Mouse (Mus musculus): Measurements from ENCODE around the gene Raf1. TPM values are rescaled to one million over a fixed set of nuclear protein-coding genes. Genes with fewer than 3 reads are reported as not detected.
A peak's percentile ranks its signal among the peaks of the same experiment; 100 is the strongest.
"Not testable (repeated sequence)": the region's sequence is repeated elsewhere in the genome, so short reads cannot be mapped to it uniquely, and the experiment has no call there.

The Raf1 gene
- polyA plus RNA-seq, 1 experiment from 2014 or later: 39.6 TPM

- Histone ChIP-seq H3K36me3 (replicated peaks; ENCODE audit: insufficient read depth, low read length) (no peaks in the 10 kb centered on the region; the same call in 1 of the 2 replicates), H3K4me2 (ENCODE audit: low read depth, low read length) (no peak overlapping the region), H3K9ac (replicated peaks) (no peak overlapping the region), H3K27me3 (ENCODE audit: insufficient read depth, low read length) (no peaks in the 10 kb centered on the region), H3K4me3 (ENCODE audit: low read depth, low read length) (no peak overlapping the region), H3K4me1 (ENCODE audit: insufficient read depth) (peaks cover 65% of the 10 kb centered on the region), H3K27ac (ENCODE audit: low read depth) (peak overlapping the region; percentile 63; the same call in 1 of the 2 replicates), H3K9me3 (ENCODE audit: low read length) (no peaks in the 10 kb centered on the region)
- no peak for DNase-seq
- TF ChIP-seq EP300 (IDR thresholded peaks at IDR 0.05; ENCODE audit: low read depth) (no peak), CTCF (IDR thresholded peaks at IDR 0.05; ENCODE audit: low read depth) (no peak)
- no peak for ATAC-seq
- WGBS (ENCODE audit: insufficient replicate concordance): 9% methylated on average over 2 of the region's 2 CpGs
Observed at GRCm38 (mm10) chr6:115653939-115654338, 22.5 kb downstream of the Raf1 start.

DNA sequence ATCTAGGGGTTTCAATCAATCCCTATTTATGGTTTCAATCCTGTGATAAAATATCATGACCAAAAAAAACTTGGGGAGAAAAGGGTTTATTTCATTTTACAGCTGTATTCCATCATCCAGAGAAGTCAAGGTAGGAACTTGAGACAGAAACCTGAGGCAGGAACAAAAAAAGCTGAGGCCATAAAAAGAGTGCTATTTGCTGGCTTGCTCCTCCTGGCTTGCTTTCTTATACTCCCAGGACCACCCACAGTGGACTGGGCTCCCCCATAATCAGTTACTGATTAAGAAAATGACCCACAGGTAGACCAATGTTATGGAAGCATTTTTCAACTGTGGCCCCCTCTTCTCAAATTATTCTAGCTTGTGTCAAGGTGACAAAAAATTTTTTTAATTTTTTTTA, 24.7 kb downstream of the Raf1 start:
- Histone ChIP-seq H3K4me1 (ENCODE audit: insufficient read depth) (peaks cover 68% of the 10 kb centered on the region), H3K36me3 (replicated peaks; ENCODE audit: insufficient read depth, low read length) (no peaks in the 10 kb centered on the region; the same call in 1 of the 2 replicates), H3K4me3 (ENCODE audit: low read depth, low read length) (no peak overlapping the region), H3K9ac (replicated peaks) (no peak overlapping the region), H3K9me3 (ENCODE audit: low read length) (no peaks in the 10 kb centered on the region), H3K4me2 (ENCODE audit: low read depth, low read length) (no peak overlapping the region), H3K27me3 (ENCODE audit: insufficient read depth, low read length) (no peaks in the 10 kb centered on the region), H3K27ac (ENCODE audit: low read depth) (peak overlapping the region; percentile 87)
- TF ChIP-seq EP300 (IDR thresholded peaks at IDR 0.05; ENCODE audit: low read depth): no peak
- TF ChIP-seq CTCF (IDR thresholded peaks at IDR 0.05; ENCODE audit: low read depth): no peak
- DNase-seq (no peak), ATAC-seq (no peak)

DNA sequence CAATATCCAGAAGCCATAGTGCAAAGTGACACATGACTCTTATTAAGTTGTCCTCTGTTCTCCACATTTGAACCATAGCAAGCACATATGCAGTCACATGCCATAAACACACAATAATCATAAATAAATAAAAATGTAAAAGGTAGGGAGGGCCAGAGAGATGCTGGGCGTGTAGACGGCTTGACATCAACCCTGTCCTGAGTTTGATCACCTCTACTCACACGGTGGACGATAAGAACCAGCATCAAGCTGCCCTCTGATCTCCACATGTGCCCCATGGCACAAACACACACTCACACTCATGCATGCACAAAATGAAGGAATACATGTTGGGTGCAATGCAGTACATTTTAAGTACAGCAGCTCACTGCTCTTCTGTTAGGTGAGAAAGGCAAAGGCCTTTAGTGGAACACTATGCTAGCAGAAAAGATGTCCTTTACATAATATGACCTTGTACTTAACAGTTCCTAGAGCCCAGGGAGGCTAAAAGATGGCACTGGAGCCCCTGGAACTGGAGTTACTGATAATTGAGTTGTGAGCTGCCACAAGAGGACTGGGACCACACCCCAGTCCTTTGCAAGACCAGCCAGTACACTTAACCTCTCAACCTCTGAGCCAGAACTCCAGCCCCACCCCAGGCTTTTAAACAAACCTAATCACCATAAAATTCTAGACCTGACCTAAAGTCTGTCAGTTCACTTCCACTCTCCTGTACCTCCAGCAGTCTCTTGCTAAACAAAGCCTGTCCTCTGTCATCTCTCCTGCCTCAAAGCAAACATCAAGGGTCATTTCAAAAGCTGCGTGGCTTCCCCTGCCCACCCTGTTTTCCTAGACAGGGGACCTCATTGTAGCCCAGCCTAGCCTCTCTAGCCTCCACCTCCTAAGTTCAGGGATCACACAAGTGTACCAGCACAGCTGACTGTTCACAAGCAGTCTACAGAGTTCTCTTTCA, 25.7 kb downstream of the Raf1 start:
- Histone ChIP-seq H3K36me3 (replicated peaks; ENCODE audit: insufficient read depth, low read length) (no peaks in the 10 kb centered on the region; the same call in 1 of the 2 replicates), H3K9ac (replicated peaks) (peak overlapping the region; percentile 30; the same call in 1 of the 2 replicates), H3K27me3 (ENCODE audit: insufficient read depth, low read length) (no peaks in the 10 kb centered on the region), H3K4me3 (ENCODE audit: low read depth, low read length) (no peak overlapping the region), H3K4me1 (ENCODE audit: insufficient read depth) (peaks cover 59% of the 10 kb centered on the region), H3K4me2 (ENCODE audit: low read depth, low read length) (peak overlapping the region; percentile 55), H3K9me3 (ENCODE audit: low read length) (no peaks in the 10 kb centered on the region), H3K27ac (ENCODE audit: low read depth) (peak overlapping the region; percentile 87)
- DNase-seq (peak; percentile 34), ATAC-seq (peak; percentile 84)
- WGBS (ENCODE audit: insufficient replicate concordance): 32% methylated on average over 5 of the region's 5 CpGs
- TF ChIP-seq EP300 (IDR thresholded peaks at IDR 0.05; ENCODE audit: low read depth) (no peak), CTCF (IDR thresholded peaks at IDR 0.05; ENCODE audit: low read depth) (no peak)

DNA sequence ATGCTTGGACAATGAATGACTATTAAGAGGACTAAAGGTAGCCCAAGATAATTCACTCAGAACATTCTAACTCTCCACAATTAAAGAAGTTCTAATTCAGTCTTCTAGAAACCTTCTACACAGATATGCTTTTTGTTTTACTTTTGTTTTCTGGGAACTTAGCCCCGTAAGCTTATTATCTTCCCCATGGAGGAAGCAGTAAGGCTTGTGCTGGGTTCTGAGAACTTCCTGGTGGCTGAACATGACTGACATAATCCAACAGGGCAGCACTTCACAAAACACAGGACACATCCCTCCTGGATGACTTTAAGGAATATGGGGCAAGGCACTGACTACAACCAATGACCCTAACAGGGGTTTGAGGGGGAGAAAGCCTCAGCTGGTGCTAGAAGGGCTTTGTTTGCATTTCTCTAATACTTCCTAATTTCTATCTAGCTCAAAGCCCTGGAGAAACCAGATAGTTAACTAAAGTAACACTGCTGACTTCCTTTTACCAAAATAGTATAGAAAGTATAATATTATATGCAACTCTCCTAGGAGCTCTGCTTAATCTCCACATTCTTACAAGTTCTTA, 26.6 kb downstream of the Raf1 start:
- Histone ChIP-seq H3K9ac (replicated peaks) (peak overlapping the region; percentile 33), H3K4me3 (ENCODE audit: low read depth, low read length) (0 out of 2 replicates have a peak overlapping the region, but pooled peaks have one; percentile 3), H3K4me1 (ENCODE audit: insufficient read depth) (peaks cover 51% of the 10 kb centered on the region), H3K36me3 (replicated peaks; ENCODE audit: insufficient read depth, low read length) (no peaks in the 10 kb centered on the region; the same call in 1 of the 2 replicates), H3K9me3 (ENCODE audit: low read length) (no peaks in the 10 kb centered on the region), H3K4me2 (ENCODE audit: low read depth, low read length) (peak overlapping the region; percentile 55), H3K27ac (ENCODE audit: low read depth) (peak overlapping the region; percentile 87), H3K27me3 (ENCODE audit: insufficient read depth, low read length) (no peaks in the 10 kb centered on the region)
- 20% methylated on average over 1 of the region's 1 CpGs for WGBS (ENCODE audit: insufficient replicate concordance)
- 0 out of 2 replicates have a peak, but pooled peaks have one; percentile 4 for ATAC-seq
- DNase-seq: no peak
- no peak for TF ChIP-seq EP300 (IDR thresholded peaks at IDR 0.05; ENCODE audit: low read depth)
- no peak for TF ChIP-seq CTCF (IDR thresholded peaks at IDR 0.05; ENCODE audit: low read depth)

DNA sequence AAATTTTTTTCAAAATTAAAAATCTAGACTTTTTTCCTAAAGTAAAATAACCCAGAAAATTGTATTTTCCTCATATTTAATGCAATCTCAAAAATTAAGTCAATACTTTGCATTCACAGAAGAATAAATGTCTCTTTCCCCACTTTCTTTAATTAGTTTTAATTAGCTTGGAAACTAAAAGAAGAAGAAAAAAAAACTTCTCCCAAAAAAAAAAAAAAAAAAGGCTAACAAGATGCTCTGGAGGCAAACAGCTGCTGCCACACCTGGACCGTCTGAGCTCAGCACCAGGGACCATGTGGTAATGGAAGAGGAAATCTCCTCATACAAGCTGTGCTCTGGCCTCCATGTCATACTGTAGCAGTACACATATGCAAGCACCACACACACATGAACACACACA, 33.1 kb downstream of the Raf1 start:
- DNase-seq: no peak
- no peaks in the 10 kb centered on the region for H3K9me3 ChIP-seq (ENCODE audit: low read length)
- no peak overlapping the region for H3K9ac ChIP-seq (replicated peaks)
- no peak for ATAC-seq
- WGBS (ENCODE audit: insufficient replicate concordance): 70% methylated on average over 1 of the region's 1 CpGs
- H3K36me3 ChIP-seq (replicated peaks; ENCODE audit: insufficient read depth, low read length): peaks cover 31% of the 10 kb centered on the region
- no peaks in the 10 kb centered on the region for H3K27me3 ChIP-seq (ENCODE audit: insufficient read depth, low read length)
- H3K4me3 ChIP-seq (ENCODE audit: low read depth, low read length): no peak overlapping the region
- peaks cover 7% of the 10 kb centered on the region for H3K4me1 ChIP-seq (ENCODE audit: insufficient read depth)
- H3K27ac ChIP-seq (ENCODE audit: low read depth): no peak overlapping the region
- TF ChIP-seq EP300 (IDR thresholded peaks at IDR 0.05; ENCODE audit: low read depth): no peak
- no peak for TF ChIP-seq CTCF (IDR thresholded peaks at IDR 0.05; ENCODE audit: low read depth)
- no peak overlapping the region for H3K4me2 ChIP-seq (ENCODE audit: low read depth, low read length)

DNA sequence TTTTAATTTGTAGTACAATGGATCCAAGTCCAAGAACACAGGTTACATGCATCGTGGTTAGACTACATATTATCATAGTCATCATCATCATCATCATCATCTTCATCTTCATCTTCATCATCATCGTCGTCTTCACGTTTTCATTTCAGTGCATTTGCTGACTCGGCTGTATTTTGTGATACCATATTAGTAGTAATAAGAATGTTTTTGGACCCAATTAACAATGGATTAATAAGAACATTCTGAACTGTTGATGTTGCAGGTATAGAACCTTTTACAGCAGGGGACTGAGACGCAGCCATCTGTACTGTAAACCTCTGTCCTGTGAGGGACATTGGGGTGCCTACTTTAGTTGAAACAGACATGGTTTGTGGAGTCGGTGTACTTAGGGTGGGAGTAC, 38.2 kb downstream of the Raf1 start:
- H3K27ac ChIP-seq (ENCODE audit: low read depth); H3K4me1 ChIP-seq (ENCODE audit: insufficient read depth); H3K9me3 ChIP-seq (ENCODE audit: low read length); H3K4me3 ChIP-seq (ENCODE audit: low read depth, low read length); H3K27me3 ChIP-seq (ENCODE audit: insufficient read depth, low read length); DNase-seq; H3K9ac ChIP-seq (replicated peaks); H3K4me2 ChIP-seq (ENCODE audit: low read depth, low read length); ATAC-seq: not testable (repeated sequence)
- WGBS (ENCODE audit: insufficient replicate concordance): 87% methylated on average over 7 of the region's 7 CpGs
- H3K36me3 ChIP-seq (replicated peaks; ENCODE audit: insufficient read depth, low read length): peaks cover 55% of the 10 kb centered on the region

Data from liver, postnatal 0 days (tissue).